Mouse (Mus musculus): ENCODE measurements at regions not wholly inside any gene's neighbourhood (a gene's known extent, or its start where the extent isn't known, plus 50 kb on each side); places are given as distances from the start of the nearest gene placed in this dataset.

GRCm38 (mm10) chr5:80275232-80275866 lies 744.6 kb upstream of the Adgrl3 start:
- WGBS, result 92% methylated on average over 2 of the region's 2 CpGs
- Histone ChIP-seq H3K27ac (ENCODE audit: insufficient read depth, low read length) (no peak overlapping the region), H3K4me1 (ENCODE audit: control insufficient read depth, insufficient read depth, low read length) (no peaks in the 10 kb centered on the region), H3K27me3 (ENCODE audit: control insufficient read depth, insufficient read depth, low read length) (no peaks in the 10 kb centered on the region), H3K4me3 (replicated peaks; ENCODE audit: insufficient read depth, low read depth, low read length) (no peak overlapping the region)
- no peak for DNase-seq
- TF ChIP-seq POLR2A (IDR thresholded peaks at IDR 0.05; ENCODE audit: borderline replicate concordance, insufficient read depth, low read length) (no peak), CTCF (IDR thresholded peaks at IDR 0.05; ENCODE audit: borderline replicate concordance, insufficient read depth, low read depth, low read length) (no peak)
